Mouse (Mus musculus): ENCODE measurements around the gene Pla2g4e. TPM values are rescaled to one million over a fixed set of nuclear protein-coding genes. Genes with fewer than 3 reads are reported as not detected.

Pla2g4e gene
- total RNA-seq (2021), result under 1 TPM; 0.31 to 0.46 TPM
- 0.11 and 0.16 TPM in 2 replicates for polyA plus RNA-seq (2012; rRNA removed)
- long read RNA-seq, result 0 reads

DNA sequence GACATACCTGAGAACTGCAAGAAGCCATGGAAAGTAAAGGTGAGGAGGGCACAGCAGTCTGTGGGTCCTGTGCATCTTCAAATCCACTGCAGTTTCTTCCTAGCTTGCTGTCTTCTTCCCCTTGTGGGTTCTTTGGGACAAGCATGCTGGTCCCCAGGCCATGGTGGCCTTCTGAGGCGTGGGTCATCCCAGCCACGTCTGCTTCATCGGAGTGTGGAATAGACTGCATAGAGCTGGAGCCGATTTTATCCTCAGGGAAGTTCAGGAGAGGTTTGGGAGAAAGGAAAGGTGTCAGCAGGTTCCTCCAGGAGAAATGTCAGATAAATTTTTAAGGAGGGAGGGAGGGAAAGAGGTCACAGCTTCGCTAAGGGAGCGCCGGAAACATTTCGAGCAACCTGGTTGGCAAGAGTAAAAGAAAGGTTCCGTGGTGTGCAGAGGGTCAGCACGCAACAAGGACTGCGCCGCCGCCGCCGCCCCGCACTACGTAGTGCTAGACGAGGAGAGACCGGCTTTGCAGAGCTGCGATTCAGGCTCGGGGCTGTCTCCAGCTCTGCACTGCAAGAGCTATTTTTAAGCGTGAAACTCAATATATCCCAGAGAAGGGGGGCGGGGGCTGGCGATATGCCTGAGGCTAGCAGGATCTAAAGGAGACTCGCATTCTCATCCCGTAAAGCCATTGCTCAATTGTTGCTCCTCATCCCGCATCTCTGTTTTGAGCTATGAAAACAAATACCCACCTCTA, at the start of gene Pla2g4e:
TSS of gene Pla2g4e (minus strand) at position 657 of the 742 bp plus-strand sequence.
- no peak for DNase-seq

DNA sequence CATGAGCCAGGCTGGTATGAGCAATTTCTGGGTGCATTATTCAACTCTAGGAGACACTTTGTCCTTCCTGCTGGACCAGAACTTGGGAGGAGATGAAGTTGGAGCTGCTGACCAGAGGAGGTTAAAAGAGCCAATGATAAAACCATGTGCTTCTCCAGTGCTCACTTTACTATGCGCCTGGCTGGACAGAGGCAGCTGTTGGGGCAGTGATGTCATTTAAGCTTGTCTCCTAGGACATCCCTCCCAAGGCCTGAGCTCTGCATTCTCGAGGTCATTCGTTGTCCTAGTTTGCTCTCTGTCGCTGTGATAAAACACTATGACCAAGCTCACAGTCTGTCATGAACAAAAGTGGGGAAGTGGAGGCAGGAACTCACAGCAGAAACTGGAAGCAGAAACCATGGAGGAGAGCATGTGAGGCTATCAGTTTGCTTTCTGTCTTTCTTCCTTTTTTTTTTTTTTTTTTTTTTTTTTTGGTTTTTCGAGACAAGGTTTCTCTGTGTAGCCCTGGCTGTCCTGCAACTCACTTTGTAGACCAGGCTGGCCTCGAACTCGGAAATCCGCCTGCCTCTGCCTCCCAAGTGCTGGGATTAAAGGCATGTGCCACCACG, 46.4 kb upstream of the Pla2g4e start:
- peak; percentile 77 for DNase-seq

GRCm38 (mm10) chr2:120288995-120289394, 43.9 kb upstream of the Pla2g4e start, which contains the start of gene Pla2g4d:
Pla2g4d (minus strand) TSS chr2:120289197.
- no peak for DNase-seq

- DNase-seq, result no peak
Observed at GRCm38 (mm10) chr2:120288401-120288800, 43.3 kb upstream of the Pla2g4e start.

- DNase-seq, result no peak
Observed at GRCm38 (mm10) chr2:120285639-120286038, 40.5 kb upstream of the Pla2g4e start.

GRCm38 (mm10) chr2:120284705-120285104, 39.6 kb upstream of the Pla2g4e start:
- no peak for DNase-seq

DNA sequence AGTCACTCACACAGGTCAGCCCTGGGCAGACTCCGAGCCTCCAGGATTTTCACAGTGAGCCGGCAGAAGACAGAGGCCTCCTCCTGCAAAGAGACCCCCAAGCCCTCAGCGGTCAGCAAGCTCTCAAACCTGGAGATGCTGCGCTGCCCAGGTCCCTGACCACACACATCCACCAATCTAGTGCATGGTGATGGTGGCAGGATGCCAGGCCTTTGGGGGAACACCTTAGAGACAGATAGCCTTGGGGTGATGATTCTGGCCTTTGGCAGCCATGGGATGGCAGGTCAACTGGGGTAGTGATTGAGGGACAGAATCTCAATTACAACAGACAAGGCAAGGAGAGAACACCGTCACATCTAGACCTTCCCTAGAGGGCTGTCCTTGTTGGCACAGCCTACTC, 39.0 kb upstream of the Pla2g4e start:
- DNase-seq, result peak; percentile 53

DNA sequence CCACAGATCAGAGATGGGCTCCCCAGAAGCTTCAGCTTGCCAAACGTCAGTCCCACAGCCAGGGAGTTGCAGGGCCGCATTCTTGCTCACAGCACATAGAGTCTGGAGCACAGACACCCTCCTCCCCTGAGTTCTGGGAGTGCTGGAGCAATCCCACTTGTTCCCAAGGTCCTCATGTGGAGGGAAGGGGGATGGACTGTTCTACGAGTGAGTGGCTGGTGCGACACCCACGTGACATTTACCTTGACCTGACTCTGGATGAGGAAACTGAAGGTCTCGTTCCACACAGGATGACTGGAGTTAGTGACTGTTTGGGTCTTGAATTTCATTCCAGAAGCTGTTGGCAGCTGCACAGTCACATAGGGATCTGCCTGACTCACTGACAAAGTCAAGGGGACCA, 38.4 kb upstream of the Pla2g4e start:
- DNase-seq, result peak; percentile 89

- no peak for DNase-seq
Observed at GRCm38 (mm10) chr2:120281221-120281620, 36.1 kb upstream of the Pla2g4e start.

DNA sequence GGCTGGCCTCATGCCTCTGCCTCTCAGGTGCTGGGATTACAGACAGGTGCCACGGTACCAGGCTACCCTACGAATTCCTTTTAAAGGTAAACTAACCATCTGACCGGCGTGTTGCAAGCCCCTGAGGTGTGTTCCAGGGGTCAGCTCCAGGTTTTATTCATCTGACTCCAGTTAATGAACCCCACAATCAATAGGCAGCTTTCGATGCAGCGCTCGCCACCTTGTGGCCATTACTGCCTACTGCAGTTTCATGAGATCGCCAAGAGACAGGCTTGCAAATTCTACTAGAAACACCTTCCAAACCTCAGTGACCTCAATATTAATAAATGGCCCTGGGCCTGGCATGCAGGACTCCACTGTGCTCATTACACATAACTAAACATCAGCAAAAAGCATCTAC, 34.8 kb upstream of the Pla2g4e start:
- DNase-seq, result peak; percentile 51

DNA sequence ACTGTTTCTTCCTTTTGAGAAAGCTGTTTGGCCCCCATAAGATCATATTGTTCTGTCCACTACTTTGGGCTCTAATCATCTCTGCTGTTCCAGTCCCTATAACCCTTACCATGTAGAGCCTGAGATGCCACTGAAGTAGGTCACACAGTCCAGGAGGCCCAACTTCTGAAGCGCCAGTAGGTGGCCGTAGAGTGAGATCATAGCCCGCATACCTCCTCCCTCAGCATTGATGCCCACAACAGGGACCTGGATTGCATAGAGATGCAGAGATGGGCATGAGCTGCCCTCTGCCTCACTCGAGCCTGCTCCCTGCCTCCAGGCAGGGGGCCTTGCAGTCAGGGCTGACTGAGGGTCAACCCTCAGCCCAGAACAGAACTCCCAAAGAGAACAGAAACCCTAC, 31.8 kb upstream of the Pla2g4e start:
- DNase-seq, result no peak

DNA sequence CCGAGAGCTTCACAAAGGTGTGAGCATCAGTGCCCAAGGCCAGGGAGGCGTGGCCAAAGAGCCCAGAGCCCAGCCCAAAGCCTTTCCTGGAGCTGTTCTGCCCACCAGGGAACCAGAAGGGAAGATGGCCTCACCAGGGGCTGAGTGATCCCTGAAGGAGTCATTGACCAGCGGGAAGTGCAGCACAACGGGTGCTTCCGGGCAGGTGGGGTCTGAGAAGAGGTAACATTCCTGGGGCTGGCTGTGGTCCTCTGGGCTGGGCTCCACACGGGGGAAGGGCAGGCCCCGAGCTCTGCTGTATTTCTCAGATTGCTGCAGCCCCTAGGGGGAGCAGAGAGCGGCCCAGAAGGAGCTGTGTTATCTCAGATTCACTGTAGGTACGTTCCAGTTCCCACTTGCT, 23.5 kb upstream of the Pla2g4e start:
- no peak for DNase-seq

- DNase-seq, result no peak
Observed at GRCm38 (mm10) chr2:120265523-120265922, 20.4 kb upstream of the Pla2g4e start.

DNA sequence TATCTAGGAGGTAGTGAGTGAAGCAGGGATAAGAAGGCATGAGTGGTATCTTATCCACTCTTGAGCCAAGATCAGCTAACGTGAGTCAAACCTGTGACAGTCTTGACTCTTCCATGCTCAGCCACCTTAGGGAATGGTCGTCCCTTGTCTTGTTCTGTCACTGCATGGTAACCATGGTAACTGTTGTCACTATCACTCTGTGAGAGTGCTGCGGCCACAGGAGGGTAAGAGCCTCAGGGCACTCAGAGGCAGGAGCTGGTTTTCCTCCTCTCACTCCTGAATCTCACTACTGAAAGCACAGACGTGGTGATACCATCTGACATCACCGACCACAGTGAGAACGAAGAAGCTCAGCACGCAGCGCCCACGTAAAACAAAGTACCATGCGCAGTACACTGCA, 19.7 kb upstream of the Pla2g4e start:
- no peak for DNase-seq

- no peak for DNase-seq
Observed at GRCm38 (mm10) chr2:120262876-120263275, 17.7 kb upstream of the Pla2g4e start.

GRCm38 (mm10) chr2:120261346-120261745, 16.2 kb upstream of the Pla2g4e start:
- no peak for DNase-seq

DNA sequence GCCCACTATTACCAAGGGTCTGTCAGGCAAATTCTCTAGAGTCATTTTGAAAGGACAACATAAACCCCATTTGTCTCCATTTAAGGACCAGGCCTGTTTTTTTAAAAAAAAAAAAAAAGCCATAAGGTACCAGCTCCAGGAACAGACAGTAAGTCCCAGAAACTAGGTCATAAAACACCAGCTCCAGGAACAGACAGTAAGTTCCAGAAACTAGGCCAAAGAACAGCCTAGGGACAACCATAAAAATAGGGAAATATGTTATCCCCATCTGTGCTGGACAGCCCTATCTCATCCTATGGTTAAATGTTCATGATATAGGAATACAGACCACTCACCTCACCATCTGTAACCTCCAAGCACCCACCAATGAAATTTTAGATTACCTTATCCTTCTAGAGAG, 11.1 kb upstream of the Pla2g4e start:
- DNase-seq, result no peak

DNA sequence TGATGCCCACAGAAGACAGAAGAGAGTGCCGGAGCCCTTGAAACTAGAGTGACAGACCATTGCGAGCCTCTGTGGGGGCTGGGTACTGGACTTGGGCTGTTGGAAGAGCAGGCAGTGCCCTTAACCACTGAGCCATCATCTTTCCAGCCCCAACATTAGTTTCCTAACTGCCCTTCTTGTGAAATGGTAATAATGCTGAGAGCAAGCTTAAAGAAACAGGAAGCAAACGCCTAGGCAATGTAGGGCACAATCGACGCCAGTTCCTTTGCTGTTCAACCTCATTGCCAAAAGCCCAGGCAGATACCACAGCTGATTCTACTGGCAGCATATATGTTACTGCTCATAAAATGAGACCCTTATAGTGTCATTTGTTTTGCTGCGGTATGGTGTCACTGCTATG, 7.5 kb upstream of the Pla2g4e start:
- DNase-seq, result no peak

GRCm38 (mm10) chr2:120245421-120246016, 384 bp upstream of the Pla2g4e start:
- DNase-seq, result no peak

DNA sequence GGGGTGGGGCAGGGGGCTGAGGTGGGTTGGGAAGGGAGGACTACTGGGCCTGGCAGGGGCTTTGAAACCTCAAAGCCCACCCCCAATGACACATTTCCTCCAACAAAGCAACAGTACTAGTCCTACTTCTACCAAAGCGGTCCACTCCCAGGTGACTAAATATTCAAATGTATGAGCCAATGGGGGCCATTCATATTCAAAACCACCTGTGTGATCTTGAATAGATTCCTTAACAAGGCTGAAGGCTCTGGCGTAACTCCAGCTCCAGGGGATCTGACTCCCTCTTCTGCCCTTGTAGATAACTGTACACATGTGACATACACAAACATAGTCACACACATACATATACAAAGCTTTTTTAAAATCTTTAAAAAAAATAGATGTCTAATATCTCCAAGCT, 1.1 kb downstream of the Pla2g4e start:
- DNase-seq, result no peak

DNA sequence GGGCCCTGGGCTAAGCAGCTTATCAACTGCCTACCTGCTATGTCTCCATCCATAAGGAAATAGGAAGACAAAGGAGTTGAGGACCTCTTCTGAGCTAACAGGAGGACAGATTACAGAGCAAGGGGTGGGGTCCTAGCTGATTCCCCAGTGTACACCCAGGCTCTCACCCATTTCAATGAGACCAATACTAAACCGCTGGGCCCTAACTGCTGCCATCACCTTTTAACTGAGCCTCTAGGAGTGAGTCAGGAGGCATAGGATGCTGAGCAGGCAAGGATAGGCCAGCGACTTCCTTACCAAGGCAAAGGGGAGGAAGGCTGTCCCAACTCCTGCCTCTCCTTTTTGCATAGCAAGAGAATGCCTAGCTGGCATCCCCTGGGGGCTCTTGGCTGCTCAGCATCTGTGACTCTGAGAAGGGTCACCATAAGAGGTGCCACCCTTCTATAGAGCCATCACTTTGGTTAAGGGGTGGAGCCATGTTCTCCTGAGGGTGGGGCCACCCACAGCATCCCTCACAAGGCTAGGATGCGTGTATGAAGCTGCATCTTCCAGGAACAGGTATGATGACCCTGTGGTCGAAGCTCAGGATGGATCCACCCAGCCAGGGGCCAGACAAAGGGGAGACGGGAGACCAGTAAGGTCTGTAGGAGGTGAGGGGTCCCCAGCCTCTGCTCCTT, 2.2 kb downstream of the Pla2g4e start:
- DNase-seq, result no peak

GRCm38 (mm10) chr2:120238733-120239132, 6.4 kb downstream of the Pla2g4e start:
- DNase-seq, result peak; percentile 55

- DNase-seq, result no peak
Observed at GRCm38 (mm10) chr2:120237784-120238183, 7.4 kb downstream of the Pla2g4e start.
